Mouse (Mus musculus) stomach, embryonic 16.5 days (tissue): ENCODE measurements around the gene Mei4. TPM values are rescaled to one million over a fixed set of nuclear protein-coding genes. Genes with fewer than 3 reads are reported as not detected.

Source experiments
- polyA plus RNA-seq: library from polyadenylated mRNA; unstranded; fragments of >200 nt; fragmentation: Nextera tagmentation; extraction: Ambion mirVana; gene quantifications from 2 replicates; pipeline ENCODE4 v1.2.1, GENCODE M21; 2015

Gene Mei4
- polyA plus RNA-seq, 1 experiment from 2014 or later, result 1.3 TPM

Other genes starting within 250 kb of the Mei4 start
- 1.7 and 1.8 TPM in 2 replicates for gene Htr1b, start 229.8 kb upstream of the Mei4 start, polyA plus RNA-seq